Mouse (Mus musculus) CD4-positive naive resting alpha-beta T cell, adult 76 days (primary cell): ENCODE data around the gene Hdac1. TPM values are rescaled to one million over a fixed set of nuclear protein-coding genes. Genes with fewer than 3 reads are reported as not detected.

ENCODE experiments used
- total RNA-seq: library from RNA; stranded (reverse); gene quantifications from one replicate; pipeline ENCODE4 v1.2.4, GENCODE M21; 2023

The Hdac1 gene
- 127 TPM for total RNA-seq

GRCm38 (mm10) chr4:129542592-129543141, at the start of gene Hdac1:
Gene Hdac1 (minus strand): TSS chr4:129542713.

GRCm38 (mm10) chr4:129578466-129578865, 36.0 kb upstream of the Hdac1 start, which contains the start of gene Fam167b:
Gene Fam167b (minus strand): TSS chr4:129578549.

GRCm38 (mm10) chr4:129573430-129573829, 30.9 kb upstream of the Hdac1 start, which contains the start of gene Lck:
Gene Lck (minus strand): TSS chr4:129573641.

DNA sequence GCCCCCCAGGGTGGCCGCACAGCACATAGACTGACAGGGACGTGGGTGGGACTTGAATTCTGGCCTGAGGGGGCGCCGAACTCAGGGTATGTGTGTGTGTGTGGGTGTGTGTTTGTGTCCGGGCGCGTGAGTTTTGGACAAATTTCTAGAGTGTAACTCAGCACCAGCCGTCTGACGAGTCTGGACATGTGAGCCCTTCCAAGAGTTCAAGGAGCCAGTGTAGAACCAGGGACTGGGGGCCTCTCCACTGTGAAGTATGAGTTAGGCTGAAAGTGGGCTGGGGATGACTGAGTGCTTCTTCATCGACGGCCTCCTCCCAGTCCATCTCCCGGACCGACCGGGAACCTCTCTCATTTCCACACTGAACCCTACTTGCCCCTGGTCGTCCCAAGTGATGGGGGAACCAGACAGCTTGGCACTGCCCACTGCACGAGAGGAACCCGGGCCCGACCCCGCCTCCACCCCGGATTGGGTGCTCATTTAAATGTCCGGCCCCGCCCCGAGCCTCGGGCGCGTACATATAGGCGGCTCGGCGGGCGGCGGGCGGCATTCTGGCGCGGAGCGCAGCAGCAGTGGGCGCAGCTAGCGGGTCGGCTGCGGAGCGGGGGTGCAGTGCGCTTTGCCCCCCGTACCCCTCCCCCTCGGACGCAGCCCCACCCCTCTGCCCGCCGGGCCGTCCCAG, 29.3 kb downstream of the Hdac1 start, which contains the start of gene Marcksl1:
Gene Marcksl1, plus strand, starts transcription at position 496 of the 682 bp plus-strand sequence.

GRCm38 (mm10) chr4:129490972-129491880, 51.3 kb downstream of the Hdac1 start, which contains the start of the genes Tssk3 and Fam229a:
Gene Tssk3 (minus strand): TSS chr4:129491022.
Gene Fam229a (plus strand): TSS chr4:129491190.

Other genes with a start within 250 kb of the Hdac1 start
- gene Rbbp4, start 207.3 kb downstream of the Hdac1 start, total RNA-seq = 168 TPM
- 35.2 TPM for gene Zbtb8os, start 207.0 kb downstream of the Hdac1 start, total RNA-seq
- 1.8 TPM for gene Zbtb8a, start 164.6 kb downstream of the Hdac1 start, total RNA-seq
- gene Zbtb8b, start 101.9 kb downstream of the Hdac1 start, total RNA-seq = not detected
- gene Bsdc1, start 81.1 kb downstream of the Hdac1 start, total RNA-seq = 163 TPM
- gene Tssk3, start 51.7 kb downstream of the Hdac1 start, total RNA-seq = not detected
- 1.9 TPM for gene Fam229a, start 51.5 kb downstream of the Hdac1 start, total RNA-seq
- 19.7 TPM for gene Marcksl1, start 29.1 kb downstream of the Hdac1 start, total RNA-seq
- gene Lck, start 30.9 kb upstream of the Hdac1 start, total RNA-seq = 749 TPM
- 1.2 TPM for gene Fam167b, start 35.8 kb upstream of the Hdac1 start, total RNA-seq
- gene Eif3i, start 57.9 kb upstream of the Hdac1 start, total RNA-seq = 173 TPM
- gene Tmem234, start 58.0 kb upstream of the Hdac1 start, total RNA-seq = 173 TPM
- 3.7 TPM for gene Dcdc2b, start 71.5 kb upstream of the Hdac1 start, total RNA-seq
- gene Iqcc, start 76.4 kb upstream of the Hdac1 start, total RNA-seq = 17.3 TPM
- 6.2 TPM for gene Ccdc28b, start 81.2 kb upstream of the Hdac1 start, total RNA-seq
- gene Txlna, start 98.4 kb upstream of the Hdac1 start, total RNA-seq = 63.2 TPM
- 31.4 TPM for gene Kpna6, start 130.1 kb upstream of the Hdac1 start, total RNA-seq
- 13.0 TPM for gene Tmem39b, start 154.1 kb upstream of the Hdac1 start, total RNA-seq
- 126 TPM for gene Khdrbs1, start 199.6 kb upstream of the Hdac1 start, total RNA-seq